In the genomic region with DNA sequence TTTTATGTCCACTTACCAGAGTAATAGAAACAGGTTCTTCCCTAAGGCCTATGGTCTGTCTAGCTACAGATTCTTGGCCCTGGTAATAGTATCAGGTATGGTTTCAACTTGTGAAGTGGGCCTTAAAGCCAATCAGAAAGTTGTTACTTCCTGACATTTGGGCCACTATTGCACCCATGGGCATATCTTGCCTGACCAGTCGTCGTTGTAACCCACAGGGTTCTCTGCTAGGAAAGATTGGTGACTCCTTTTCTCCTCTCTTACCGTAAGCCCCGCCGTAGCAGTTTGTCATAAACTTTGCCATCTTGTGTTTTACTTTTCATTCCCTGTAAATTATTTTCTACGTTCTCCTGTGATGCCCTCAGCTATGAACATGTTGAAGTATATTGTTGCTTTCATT, we compare ENCODE assay signal across 1 mouse cellular context.
TF ChIP-seq lines count a peak whose summit lies in the region.

No protein-coding gene starts in this region.

TF ChIP-seq in MEL, 35 proteins besides CTCF, POLR2A, EP300 and RAD21:
- no peak for TF ChIP-seq POLR2AphosphoS5 (IDR thresholded peaks at IDR 0.05; ENCODE audit: borderline replicate concordance, low read depth, low read length)
- 0 out of 2 replicates have a peak, but pooled peaks have one; percentile 41 for TF ChIP-seq TAL1 (IDR thresholded peaks at IDR 0.05; ENCODE audit: low read length)
- no peak for TF ChIP-seq ZNF384 (IDR thresholded peaks at IDR 0.05; ENCODE audit: low read depth, low read length)
- TF ChIP-seq JUND (IDR thresholded peaks at IDR 0.05; ENCODE audit: low read depth, low read length): no peak
- TF ChIP-seq BHLHE40 (IDR thresholded peaks at IDR 0.05; ENCODE audit: borderline replicate concordance, low read depth, low read length): no peak
- no peak for TF ChIP-seq RCOR1 (IDR thresholded peaks at IDR 0.05; ENCODE audit: low read depth, low read length)
- no peak for TF ChIP-seq NRF1 (IDR thresholded peaks at IDR 0.05; ENCODE audit: insufficient read depth, low read depth, low read length, poor library complexity, severe bottlenecking)
- 0 out of 2 replicates have a peak, but pooled peaks have one; percentile 19 for TF ChIP-seq GATA1 (IDR thresholded peaks at IDR 0.05; ENCODE audit: low read depth, low read length)
- TF ChIP-seq ELF1 (IDR thresholded peaks at IDR 0.05; ENCODE audit: low read depth, low read length): no peak
- TF ChIP-seq MYB (IDR thresholded peaks at IDR 0.05; ENCODE audit: low read depth, low read length): no peak
- TF ChIP-seq MYC (IDR thresholded peaks at IDR 0.05; ENCODE audit: low read depth, low read length): no peak
- TF ChIP-seq TCF12 (IDR thresholded peaks at IDR 0.05; ENCODE audit: low read depth, low read length): 0 out of 2 replicates have a peak, but pooled peaks have one; percentile 35
- no peak for TF ChIP-seq GABPA (IDR thresholded peaks at IDR 0.05; ENCODE audit: low read depth, low read length)
- TF ChIP-seq ZC3H11A (IDR thresholded peaks at IDR 0.05; ENCODE audit: low read depth, low read length): no peak
- no peak for TF ChIP-seq HCFC1 (IDR thresholded peaks at IDR 0.05; ENCODE audit: low read depth, low read length)
- no peak for TF ChIP-seq ETS1 (IDR thresholded peaks at IDR 0.05; ENCODE audit: low read depth, low read length)
